Mouse (Mus musculus) limb, embryonic 10.5 days (tissue): ENCODE results near the gene Grap2. TPM values are rescaled to one million over a fixed set of nuclear protein-coding genes. Genes with fewer than 3 reads are reported as not detected.

Experiments
- DNase-seq: peaks from one replicate; pipeline ENCODE4 v3.0.0-alpha.2; 2017; ENCODE audit warnings: low spot score
- H3K27ac ChIP-seq: fragments of 300-500 bp; sonication (generic); 2 replicates; pipeline ENCODE4 v1.5.1; 2016; ENCODE audit warnings: mild to moderate bottlenecking
- H3K27me3 ChIP-seq: fragments of 300-500 bp; sonication (generic); 2 replicates; pipeline ENCODE4 v1.6.1; 2016; ENCODE audit warnings: low read depth, mild to moderate bottlenecking; ENCODE audit not compliant: poor library complexity, severe bottlenecking
- H3K36me3 ChIP-seq: fragments of 300-500 bp; sonication (generic); 2 replicates; pipeline ENCODE4 v1.6.1; 2016; ENCODE audit warnings: mild to moderate bottlenecking, moderate library complexity
- H3K4me1 ChIP-seq: fragments of 300-500 bp; sonication (generic); 2 replicates; pipeline ENCODE4 v1.6.1; 2016
- H3K4me3 ChIP-seq: fragments of 300-500 bp; sonication (generic); 2 replicates; pipeline ENCODE4 v1.5.1; 2016; ENCODE audit warnings: mild to moderate bottlenecking, moderate library complexity
- H3K9me3 ChIP-seq: fragments of 300-500 bp; sonication (generic); replicated peaks from 2 replicates; pipeline ENCODE4 v1.6.1; 2016; ENCODE audit warnings: mild to moderate bottlenecking
- whole genome bisulfite sequencing: fragments of 180-500 bp; shearing (Covaris S2); methylation state at CpG from one replicate; pipeline ENCODE4 v1.1.7; 2016; 5-methylcytosine and 5-hydroxymethylcytosine counted together
- polyA plus RNA-seq: library from polyadenylated mRNA; unstranded; fragments of >200 nt; fragmentation: Nextera tagmentation; extraction: Ambion mirVana; gene quantifications from 2 replicates; pipeline ENCODE4 v1.2.1, GENCODE M21; 2016

Grap2 gene
- polyA plus RNA-seq, 1 experiment from 2014 or later, result 0.45 TPM

- DNase-seq, result peak; percentile 59
- H3K4me1 ChIP-seq, result peaks cover 13% of the 10 kb centered on the region
- peak within 1 kb of the TSS; percentile 38 for H3K27ac ChIP-seq
- peaks cover 65% of the 10 kb centered on the region for H3K27me3 ChIP-seq
- H3K4me3 ChIP-seq, result peak within 1 kb of the TSS; percentile 55
- no peaks in the 10 kb centered on the region for H3K9me3 ChIP-seq
- H3K36me3 ChIP-seq, result no peaks in the 10 kb centered on the region
- 3% methylated on average over 83 of the region's 85 CpGs for WGBS
Measured at GRCm38 (mm10) chr15:80671295-80672252, 99.2 kb downstream of the Grap2 start, which contains the start of gene Fam83f. Gene Fam83f, plus strand, starts transcription at chr15:80671847.

DNA sequence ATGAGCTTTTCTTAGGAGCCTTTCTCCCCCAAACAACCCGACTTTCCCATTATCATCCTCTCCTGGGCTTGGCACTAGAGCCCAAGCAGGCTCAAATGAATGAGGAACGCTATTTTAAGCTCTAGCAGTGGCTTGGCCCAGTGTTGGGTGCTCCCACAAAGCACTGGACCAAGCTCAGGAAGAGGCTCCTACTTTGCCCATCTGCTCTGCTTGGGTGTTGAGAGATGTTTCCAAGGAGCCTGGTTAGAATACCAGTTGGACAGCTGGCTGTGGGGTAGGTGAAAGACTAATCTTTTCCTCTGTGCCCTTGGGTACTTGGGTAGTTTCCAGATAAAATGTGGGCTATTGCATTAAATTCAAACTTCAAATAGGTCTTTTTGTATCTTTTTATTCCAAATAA lies 100.4 kb downstream of the Grap2 start:
- Histone ChIP-seq H3K36me3 (no peaks in the 10 kb centered on the region), H3K9me3 (no peaks in the 10 kb centered on the region), H3K4me1 (peaks cover 13% of the 10 kb centered on the region), H3K4me3 (no peak overlapping the region), H3K27ac (no peak overlapping the region), H3K27me3 (peaks cover 70% of the 10 kb centered on the region)
- no peak for DNase-seq
- WGBS, result 47% methylated on average over 2 of the region's 2 CpGs

DNA sequence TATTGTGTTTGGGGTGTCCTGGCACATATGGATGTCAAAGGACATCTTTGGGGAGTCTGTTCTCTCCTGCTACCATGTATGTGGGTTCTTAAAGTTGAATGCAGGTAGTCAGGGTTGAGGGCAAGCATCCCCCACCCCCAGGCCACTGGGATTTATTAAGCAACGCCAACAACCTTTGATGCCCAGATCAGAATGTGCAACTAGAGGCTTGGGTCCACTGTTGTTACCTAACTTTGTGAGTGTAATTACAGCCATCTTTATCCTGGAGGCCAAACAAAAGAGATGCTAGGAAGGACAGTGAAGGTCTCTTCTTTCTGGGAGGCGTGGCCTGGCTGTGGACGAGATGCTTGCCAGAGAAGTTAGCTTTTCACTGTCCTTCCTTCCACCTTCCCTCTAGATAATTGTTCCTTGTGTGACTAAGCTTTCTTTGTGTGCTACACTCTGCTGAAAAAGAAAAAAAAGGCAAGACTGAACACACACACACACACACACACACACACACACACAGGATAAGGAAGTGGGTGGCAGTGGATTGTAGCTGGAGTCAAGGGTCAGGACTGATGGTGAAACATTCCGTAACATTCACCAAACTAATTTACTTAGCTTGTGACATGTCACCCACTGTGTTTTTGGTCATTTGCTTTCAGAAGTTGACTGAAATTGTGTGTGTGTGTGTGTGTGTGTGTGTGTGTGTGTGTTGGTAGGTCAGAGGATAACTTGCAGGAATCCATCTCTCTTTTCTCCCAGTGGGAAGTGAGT lies 101.1 kb downstream of the Grap2 start:
- Histone ChIP-seq H3K4me3 (no peak overlapping the region), H3K27me3 (peaks cover 71% of the 10 kb centered on the region), H3K9me3 (no peaks in the 10 kb centered on the region), H3K36me3 (no peaks in the 10 kb centered on the region), H3K27ac (no peak overlapping the region), H3K4me1 (peaks cover 13% of the 10 kb centered on the region)
- DNase-seq, result no peak
- WGBS, result 75% methylated on average over 4 of the region's 4 CpGs

DNA sequence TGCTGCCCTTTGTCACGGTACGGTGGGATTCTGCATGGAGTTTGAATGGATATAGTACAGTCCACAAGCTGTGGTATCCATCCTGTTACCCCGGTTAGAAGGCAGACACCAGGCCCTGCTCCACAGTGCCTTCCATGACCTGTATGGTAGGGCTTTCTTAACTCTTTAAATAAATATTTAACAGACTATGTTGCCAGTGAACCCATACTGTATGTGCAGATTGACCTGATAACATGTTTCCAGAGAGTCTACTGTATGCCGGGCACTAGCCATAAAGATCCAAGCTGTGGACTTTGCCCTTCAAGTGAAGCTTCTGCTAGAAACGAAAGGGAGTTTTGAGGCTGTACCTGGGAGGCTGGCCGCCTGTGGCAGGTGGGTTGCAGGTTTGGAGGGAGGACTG lies 102.3 kb downstream of the Grap2 start:
- Histone ChIP-seq H3K36me3 (no peaks in the 10 kb centered on the region), H3K4me3 (no peak overlapping the region), H3K27ac (no peak overlapping the region), H3K4me1 (peaks cover 17% of the 10 kb centered on the region), H3K9me3 (no peaks in the 10 kb centered on the region), H3K27me3 (peaks cover 63% of the 10 kb centered on the region)
- DNase-seq, result no peak
- WGBS, result 90% methylated on average over 6 of the region's 6 CpGs

- Histone ChIP-seq H3K4me3 (no peak overlapping the region), H3K27ac (no peak overlapping the region), H3K36me3 (no peaks in the 10 kb centered on the region), H3K4me1 (peaks cover 25% of the 10 kb centered on the region), H3K27me3 (peaks cover 14% of the 10 kb centered on the region; the same call in 1 of the 2 replicates), H3K9me3 (no peaks in the 10 kb centered on the region)
- WGBS, result 62% methylated on average over 8 of the region's 8 CpGs
- no peak for DNase-seq
Measured at GRCm38 (mm10) chr15:80679515-80680215, 107.3 kb downstream of the Grap2 start.

GRCm38 (mm10) chr15:80680347-80681030 lies 108.1 kb downstream of the Grap2 start:
- H3K36me3 ChIP-seq, result no peaks in the 10 kb centered on the region
- peaks cover 12% of the 10 kb centered on the region; the same call in 1 of the 2 replicates for H3K27me3 ChIP-seq
- no peaks in the 10 kb centered on the region for H3K9me3 ChIP-seq
- DNase-seq, result no peak
- H3K4me1 ChIP-seq, result peaks cover 33% of the 10 kb centered on the region
- no peak overlapping the region for H3K4me3 ChIP-seq
- WGBS, result 58% methylated on average over 7 of the region's 7 CpGs
- H3K27ac ChIP-seq, result peak overlapping the region; percentile 48; the same call in 1 of the 2 replicates

DNA sequence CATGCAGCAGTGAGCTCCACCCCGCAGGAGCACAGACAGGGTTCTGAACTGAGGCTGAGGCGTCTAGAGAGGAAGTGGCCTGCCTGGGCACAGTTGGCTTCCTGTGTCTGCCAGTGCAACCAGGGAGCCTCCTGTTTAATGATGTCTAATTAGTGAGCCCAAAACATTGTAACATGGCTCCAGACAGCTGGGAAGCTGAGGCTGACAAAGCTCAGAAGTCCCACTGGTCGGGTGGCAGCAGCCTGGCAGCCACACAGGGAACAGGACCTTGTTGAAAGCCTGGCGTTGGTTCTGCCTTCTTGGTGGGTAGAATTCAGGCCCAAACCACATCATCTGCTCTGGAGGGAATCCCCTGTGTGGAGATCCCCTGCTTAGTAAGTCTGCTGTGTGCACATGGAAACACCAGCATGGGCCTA lies 109.1 kb downstream of the Grap2 start:
- Histone ChIP-seq H3K27ac (no peak overlapping the region), H3K27me3 (peaks cover 10% of the 10 kb centered on the region; the same call in 1 of the 2 replicates), H3K36me3 (no peaks in the 10 kb centered on the region), H3K4me1 (peaks cover 35% of the 10 kb centered on the region), H3K4me3 (no peak overlapping the region), H3K9me3 (no peaks in the 10 kb centered on the region)
- DNase-seq, result no peak
- WGBS, result 64% methylated on average over 4 of the region's 4 CpGs

DNA sequence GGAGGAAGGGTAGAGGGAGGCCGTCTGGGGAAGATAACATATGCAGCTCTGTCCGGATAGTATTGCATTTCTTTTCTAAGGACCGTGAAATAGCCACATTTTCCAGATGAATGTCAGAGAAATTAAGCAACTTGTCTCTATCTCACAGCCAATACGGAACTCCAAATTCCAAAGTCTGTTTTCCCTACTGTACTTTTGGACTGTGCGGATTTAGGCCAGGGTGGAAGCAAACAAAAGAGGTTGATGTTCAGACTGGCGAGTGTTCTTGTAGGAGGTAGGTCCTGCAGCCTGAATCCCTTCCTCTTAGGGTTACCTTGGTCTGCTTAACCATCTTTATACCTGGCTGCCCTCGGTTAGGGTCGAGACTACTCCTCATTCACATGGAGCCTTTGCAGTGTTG lies 109.9 kb downstream of the Grap2 start:
- Histone ChIP-seq H3K27me3 (peaks cover 10% of the 10 kb centered on the region; the same call in 1 of the 2 replicates), H3K36me3 (no peaks in the 10 kb centered on the region), H3K27ac (no peak overlapping the region), H3K9me3 (no peaks in the 10 kb centered on the region), H3K4me1 (peaks cover 35% of the 10 kb centered on the region), H3K4me3 (no peak overlapping the region)
- 90% methylated on average over 8 of the region's 8 CpGs for WGBS
- DNase-seq, result no peak

DNA sequence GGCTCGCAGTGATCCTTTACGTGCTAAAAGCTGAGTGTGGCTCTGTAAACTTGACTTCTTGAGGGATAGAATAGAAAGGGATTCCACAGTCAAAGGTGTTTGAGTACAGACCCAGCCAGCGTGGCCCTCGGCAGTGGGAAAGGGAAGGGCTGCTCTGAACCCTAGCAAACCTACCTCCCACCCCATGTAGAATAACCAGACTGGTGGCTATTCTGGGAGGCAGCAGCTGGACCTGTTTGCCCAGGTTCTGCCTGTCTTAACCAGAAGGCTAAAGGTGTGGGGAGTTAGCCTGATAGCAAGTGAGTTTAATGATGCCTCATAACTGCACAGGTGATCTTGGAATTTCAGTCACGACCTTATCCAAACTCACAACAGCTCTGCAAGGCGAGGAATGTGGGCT lies 110.8 kb downstream of the Grap2 start:
- DNase-seq, result no peak
- Histone ChIP-seq H3K27ac (no peak overlapping the region), H3K27me3 (peaks cover 4% of the 10 kb centered on the region; the same call in 1 of the 2 replicates), H3K36me3 (no peaks in the 10 kb centered on the region), H3K9me3 (no peaks in the 10 kb centered on the region), H3K4me3 (no peak overlapping the region), H3K4me1 (peaks cover 35% of the 10 kb centered on the region)
- 79% methylated on average over 6 of the region's 6 CpGs for WGBS

DNA sequence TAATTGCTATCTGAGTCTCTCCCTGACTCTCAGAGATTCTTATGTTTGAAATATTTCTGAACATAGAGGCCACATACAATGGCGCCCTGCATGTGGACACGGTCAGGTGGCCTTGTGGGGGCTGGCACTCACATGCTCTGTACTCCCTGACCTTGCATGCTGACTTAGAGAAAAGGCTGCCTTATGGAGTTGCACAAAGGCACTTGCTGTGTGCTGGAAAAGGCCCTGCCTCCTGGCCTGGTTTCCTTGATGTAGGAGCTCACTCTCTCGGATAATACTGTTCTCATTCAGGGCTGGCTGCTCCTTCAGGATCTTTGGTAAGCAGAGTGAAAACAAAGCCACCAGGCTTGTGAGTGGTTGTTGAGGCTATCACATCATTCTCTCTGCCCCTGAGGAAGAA lies 111.6 kb downstream of the Grap2 start:
- no peak overlapping the region for H3K27ac ChIP-seq
- no peaks in the 10 kb centered on the region for H3K9me3 ChIP-seq
- DNase-seq, result no peak
- H3K4me1 ChIP-seq, result peaks cover 35% of the 10 kb centered on the region
- 73% methylated on average over 3 of the region's 3 CpGs for WGBS
- no peaks in the 10 kb centered on the region for H3K36me3 ChIP-seq
- H3K4me3 ChIP-seq, result no peak overlapping the region
- peaks cover 4% of the 10 kb centered on the region; the same call in 1 of the 2 replicates for H3K27me3 ChIP-seq

GRCm38 (mm10) chr15:80684786-80685602 lies 112.6 kb downstream of the Grap2 start:
- Histone ChIP-seq H3K27ac (no peak overlapping the region), H3K36me3 (no peaks in the 10 kb centered on the region), H3K27me3 (peaks cover 4% of the 10 kb centered on the region; the same call in 1 of the 2 replicates), H3K4me3 (no peak overlapping the region), H3K9me3 (no peaks in the 10 kb centered on the region), H3K4me1 (peaks cover 28% of the 10 kb centered on the region)
- 17% methylated on average over 8 of the region's 8 CpGs for WGBS
- no peak for DNase-seq
